In genomic region chr6:143180511-143180910, GRCm38 (mm10) we compare ENCODE assay signal across 11 mouse cellular contexts.
"Had no signal": no experiment of that assay in that cellular context is flagged by ENCODE, and none has a peak within 500 bp of the region (broad histone marks: within the 10 kb centered on the region; RNA-seq: fewer than 3 reads in every experiment).

No protein-coding gene starts in this region.

- H3K4me2 ChIP-seq: intestine, embryonic 15.5 days; limb, embryonic 13.5 days; midbrain, embryonic 12.5 days had no signal

- H3K4me1 ChIP-seq: intestine, embryonic 15.5 days; midbrain, embryonic 12.5 days had no signal

- H3K9ac ChIP-seq: intestine, embryonic 15.5 days; limb, embryonic 13.5 days; liver, embryonic 14.5 days; midbrain, embryonic 12.5 days had no signal

- ATAC-seq: intestine, embryonic 15.5 days had no signal

- H3K27me3 ChIP-seq: intestine, embryonic 15.5 days; limb, embryonic 13.5 days; megakaryocyte, embryonic 14.5 days; midbrain, embryonic 12.5 days had no signal

- H3K9me3 ChIP-seq: intestine, embryonic 15.5 days; limb, embryonic 13.5 days; megakaryocyte, embryonic 14.5 days; midbrain, embryonic 12.5 days had no signal

- DNase-seq: kidney, adult 18-20 months; kidney, postnatal 10 days; left cerebral cortex, postnatal 4 days; lung, adult 18-20 months; thymus, postnatal 14 days had no signal

- H3K27ac ChIP-seq: intestine, embryonic 15.5 days; limb, embryonic 13.5 days; liver, embryonic 14.5 days; midbrain, embryonic 12.5 days; stomach, postnatal 0 days had no signal

- H3K4me3 ChIP-seq: intestine, embryonic 15.5 days; limb, embryonic 13.5 days; megakaryocyte, embryonic 14.5 days; midbrain, embryonic 12.5 days had no signal
